In the genomic region with DNA sequence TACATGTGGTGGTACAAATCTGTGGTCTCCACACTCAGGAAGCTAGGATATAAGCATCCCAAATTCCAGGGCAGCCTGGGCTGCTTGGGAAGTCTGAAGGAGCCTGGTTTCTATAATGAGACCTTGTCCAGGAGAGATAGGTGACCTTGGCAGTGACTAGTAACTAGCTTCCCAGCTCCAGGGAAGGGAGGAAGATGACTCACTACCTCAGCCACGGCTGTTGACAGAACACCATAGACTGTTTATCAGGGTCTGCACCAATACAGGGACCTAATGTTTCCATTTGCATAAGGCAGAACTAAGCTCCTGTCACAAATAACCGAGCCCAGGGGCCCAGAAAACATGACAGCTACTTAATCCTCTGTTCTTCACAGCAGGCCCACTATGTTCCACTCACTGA, we compare ENCODE assay signal across 29 mouse cellular contexts.
A peak's percentile ranks its signal among the peaks of the same experiment; 100 is the strongest.
DNase-seq lines count a peak whose midpoint lies in the region; ATAC-seq and TF ChIP-seq lines count a peak whose summit lies in the region.
"Had no signal": no experiment of that assay in that cellular context is flagged by ENCODE, and none has a peak within 500 bp of the region (broad histone marks: within the 10 kb centered on the region; RNA-seq: fewer than 3 reads in every experiment).

No protein-coding gene starts in this region.

- H3K4me2 ChIP-seq in heart, embryonic 13.5 days = no peak overlapping the region
- H3K4me2 ChIP-seq in midbrain, embryonic 11.5 days = no peak overlapping the region
- H3K4me2 ChIP-seq in kidney, embryonic 15.5 days = no peak overlapping the region
- H3K4me2 ChIP-seq: embryonic facial prominence, embryonic 12.5 days; embryonic facial prominence, embryonic 15.5 days; heart, embryonic 15.5 days; hindbrain, embryonic 13.5 days; intestine, embryonic 15.5 days had no signal

- H3K27ac ChIP-seq in heart, embryonic 13.5 days (replicated peaks) = peak overlapping the region; percentile 38
- no peak overlapping the region for H3K27ac ChIP-seq in midbrain, embryonic 11.5 days (ENCODE audit: low read depth, low read length)
- H3K27ac ChIP-seq in midbrain, embryonic 10.5 days (replicated peaks) = no peak overlapping the region
- H3K27ac ChIP-seq in olfactory bulb, adult 2 months (ENCODE audit: insufficient read depth, low read depth, low read length) = peak overlapping the region; percentile 68; the same call in 1 of the 2 replicates
- H3K27ac ChIP-seq in kidney, embryonic 15.5 days = no peak overlapping the region
- H3K27ac ChIP-seq: embryonic facial prominence, embryonic 12.5 days; embryonic facial prominence, embryonic 15.5 days; gastrocnemius, adult 2 months; heart, embryonic 15.5 days; hindbrain, embryonic 10.5 days; hindbrain, embryonic 13.5 days; intestine, embryonic 15.5 days had no signal

- no peaks in the 10 kb centered on the region for H3K27me3 ChIP-seq in heart, embryonic 13.5 days (replicated peaks)
- H3K27me3 ChIP-seq in midbrain, embryonic 11.5 days (ENCODE audit: control insufficient read depth, insufficient read depth, low read length) = no peaks in the 10 kb centered on the region
- H3K27me3 ChIP-seq in midbrain, embryonic 10.5 days (ENCODE audit: low read depth, poor library complexity, severe bottlenecking) = no peaks in the 10 kb centered on the region
- H3K27me3 ChIP-seq in kidney, embryonic 15.5 days = no peaks in the 10 kb centered on the region
- H3K27me3 ChIP-seq: CH12.LX; embryonic facial prominence, embryonic 12.5 days; embryonic facial prominence, embryonic 15.5 days; heart, embryonic 15.5 days; hindbrain, embryonic 13.5 days; intestine, embryonic 15.5 days; Patski had no signal

- peaks cover 54% of the 10 kb centered on the region for H3K36me3 ChIP-seq in heart, embryonic 13.5 days
- no peaks in the 10 kb centered on the region for H3K36me3 ChIP-seq in midbrain, embryonic 11.5 days (ENCODE audit: control insufficient read depth, insufficient read depth, low read length)
- H3K36me3 ChIP-seq in midbrain, embryonic 10.5 days = no peaks in the 10 kb centered on the region
- H3K36me3 ChIP-seq in kidney, embryonic 15.5 days = peaks cover 48% of the 10 kb centered on the region
- H3K36me3 ChIP-seq: embryonic facial prominence, embryonic 12.5 days; G1E; heart, embryonic 15.5 days; hindbrain, embryonic 10.5 days; intestine, embryonic 15.5 days had no signal

- peaks cover 5% of the 10 kb centered on the region; the same call in 1 of the 2 replicates for H3K4me1 ChIP-seq in heart, embryonic 13.5 days
- H3K4me1 ChIP-seq in midbrain, embryonic 11.5 days (ENCODE audit: control insufficient read depth, insufficient read depth, low read length) = no peaks in the 10 kb centered on the region
- H3K4me1 ChIP-seq in midbrain, embryonic 10.5 days = no peaks in the 10 kb centered on the region
- no peaks in the 10 kb centered on the region; the same call in 1 of the 2 replicates for H3K4me1 ChIP-seq in olfactory bulb, adult 2 months (ENCODE audit: control insufficient read depth, insufficient read depth, low read length)
- no peaks in the 10 kb centered on the region for H3K4me1 ChIP-seq in kidney, embryonic 15.5 days
- H3K4me1 ChIP-seq: embryonic facial prominence, embryonic 12.5 days; embryonic facial prominence, embryonic 15.5 days; heart, embryonic 15.5 days; hindbrain, embryonic 10.5 days; hindbrain, embryonic 13.5 days; intestine, embryonic 15.5 days had no signal

- peaks cover 6% of the 10 kb centered on the region; the same call in 1 of the 2 replicates for H3K9me3 ChIP-seq in heart, embryonic 13.5 days
- no peaks in the 10 kb centered on the region for H3K9me3 ChIP-seq in midbrain, embryonic 11.5 days (ENCODE audit: control insufficient read depth, low read length)
- H3K9me3 ChIP-seq in midbrain, embryonic 10.5 days (replicated peaks) = peaks cover 2% of the 10 kb centered on the region; the same call in 1 of the 2 replicates
- H3K9me3 ChIP-seq in kidney, embryonic 15.5 days (replicated peaks) = 0 out of 2 replicates have a peak, but pooled peaks cover 3% of the 10 kb centered on the region
- H3K9me3 ChIP-seq: embryonic facial prominence, embryonic 12.5 days; embryonic facial prominence, embryonic 15.5 days; hindbrain, embryonic 10.5 days; intestine, embryonic 15.5 days had no signal

- DNase-seq in adrenal gland, postnatal 36 days = peak; percentile 18 to 28
- DNase-seq in adrenal gland, postnatal 14 days = no peak
- no peak for DNase-seq in heart, adult 18-20 months
- DNase-seq in midbrain, embryonic 11.5 days (ENCODE audit: low spot score, missing footprints) = peak; percentile 62
- no peak for DNase-seq in midbrain, embryonic 10.5 days (ENCODE audit: low spot score)
- DNase-seq: cerebellum, adult 11 months; cerebellum, adult 2 months; cerebellum, adult 9-11 months; cerebellum, postnatal 25 days; forebrain, postnatal 0 days; gastrocnemius, adult 2 months; gastrocnemius, postnatal 14 days; heart, adult 11 months; kidney, adult 11 months; kidney, adult 8-10 months had no signal

- no peak; the same call in 1 of the 2 replicates for ATAC-seq in heart, embryonic 13.5 days (ENCODE audit: extremely low read depth, insufficient number of reproducible peaks, low FRiP score, low TSS enrichment)
- no peak for ATAC-seq in midbrain, embryonic 11.5 days (ENCODE audit: low FRiP score)
- no peak for ATAC-seq in kidney, embryonic 15.5 days (replicated peaks; ENCODE audit: low FRiP score)
- ATAC-seq: forebrain, embryonic 14.5 days; forebrain, postnatal 0 days; hindbrain, embryonic 16.5 days; intestine, embryonic 15.5 days; Patski had no signal

- H3K4me3 ChIP-seq in heart, embryonic 13.5 days = no peak overlapping the region
- H3K4me3 ChIP-seq in midbrain, embryonic 11.5 days (ENCODE audit: low read depth, low read length) = no peak overlapping the region
- no peak overlapping the region for H3K4me3 ChIP-seq in midbrain, embryonic 10.5 days
- no peak overlapping the region for H3K4me3 ChIP-seq in olfactory bulb, adult 2 months (ENCODE audit: insufficient read depth, low read depth, low read length)
- no peak overlapping the region for H3K4me3 ChIP-seq in kidney, embryonic 15.5 days (replicated peaks)
- H3K4me3 ChIP-seq: embryonic facial prominence, embryonic 12.5 days; embryonic facial prominence, embryonic 15.5 days; gastrocnemius, adult 2 months; heart, embryonic 15.5 days; hindbrain, embryonic 10.5 days; hindbrain, embryonic 13.5 days; intestine, embryonic 15.5 days had no signal

- 14% methylated on average over 2 of the region's 2 CpGs for WGBS in heart, embryonic 13.5 days
- 58% methylated on average over 2 of the region's 2 CpGs for WGBS in midbrain, embryonic 11.5 days
- 69% methylated on average over 2 of the region's 2 CpGs for WGBS in midbrain, embryonic 10.5 days
- WGBS in olfactory bulb, adult 2 months = 33% methylated on average over 2 of the region's 2 CpGs
- WGBS in kidney, embryonic 15.5 days = 73% methylated on average over 2 of the region's 2 CpGs

- H3K9ac ChIP-seq in heart, embryonic 13.5 days = no peak overlapping the region
- no peak overlapping the region for H3K9ac ChIP-seq in midbrain, embryonic 11.5 days (ENCODE audit: low read length)
- no peak overlapping the region for H3K9ac ChIP-seq in kidney, embryonic 15.5 days
- H3K9ac ChIP-seq: embryonic facial prominence, embryonic 12.5 days; embryonic facial prominence, embryonic 15.5 days; forebrain, postnatal 0 days; heart, embryonic 15.5 days; hindbrain, embryonic 13.5 days; intestine, embryonic 15.5 days had no signal

- no peak for TF ChIP-seq POLR2A in olfactory bulb, adult 2 months (IDR thresholded peaks at IDR 0.05; ENCODE audit: insufficient read depth, low read depth, low read length)

- no peak for TF ChIP-seq CTCF in olfactory bulb, adult 2 months (IDR thresholded peaks at IDR 0.05; ENCODE audit: insufficient read depth, low read depth, low read length)

Comparison
In these comparisons a context has a peak if more than half of its experiments do, and no peak if none do; other contexts are left out.
1. DNase-seq: peak in adrenal gland, postnatal 36 days (2 of 2) and midbrain, embryonic 11.5 days (single experiment); none in adrenal gland, postnatal 14 days (single experiment), heart, adult 18-20 months (0 of 2) and midbrain, embryonic 10.5 days (single experiment).
2. H3K27ac ChIP-seq: peak in heart, embryonic 13.5 days (single experiment) and olfactory bulb, adult 2 months (single experiment); none in midbrain, embryonic 11.5 days (single experiment), midbrain, embryonic 10.5 days (single experiment) and kidney, embryonic 15.5 days (single experiment).